Mouse (Mus musculus) adrenal gland, postnatal 4 days (tissue): ENCODE data around the gene Olfr1441. TPM values are rescaled to one million over a fixed set of nuclear protein-coding genes. Genes with fewer than 3 reads are reported as not detected.

ENCODE experiments used
- DNase-seq, 2 experiments: peaks; one replicate each; pipeline ENCODE4 v3.0.0; 2021 to 2022; ENCODE audit warnings: low spot score in 2 of 2, mixed read lengths in 2 of 2
- long read RNA-seq, 2 experiments: library from polyadenylated mRNA; stranded (forward); transcript quantifications; one replicate each; pipeline ENCODE4 v2.0.0; 2021
- total RNA-seq, 2 experiments: library from RNA; stranded (reverse); gene quantifications; 2 replicates each; pipeline ENCODE4 v1.2.3; 2021

Olfr1441 gene
- not detected for total RNA-seq
- long read RNA-seq, experiment 1 = 0 reads
- long read RNA-seq, experiment 2 = 0 reads

DNA sequence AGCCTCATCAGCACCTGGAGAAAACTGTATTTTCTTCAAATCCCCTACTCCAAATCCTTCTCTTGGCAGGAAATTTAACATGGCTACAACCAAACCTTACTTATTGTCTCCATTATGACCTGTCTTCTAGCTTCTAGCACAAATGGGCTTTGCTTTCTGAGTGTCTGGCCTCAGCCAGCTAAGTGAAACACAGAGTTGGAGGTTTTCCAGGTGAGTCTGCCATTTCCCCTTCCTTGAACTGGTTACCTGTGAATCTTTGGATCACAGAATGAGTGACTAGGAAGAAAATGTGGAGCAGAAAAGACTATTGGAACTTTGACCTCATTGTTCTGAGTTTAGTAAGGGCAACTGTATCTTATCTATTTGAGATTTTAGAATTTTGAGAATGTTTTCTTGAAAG lies at the start of gene Olfr1441:
Gene Olfr1441 (plus strand): TSS at position 73 of the 400 bp plus-strand sequence.
- no peak for DNase-seq

DNA sequence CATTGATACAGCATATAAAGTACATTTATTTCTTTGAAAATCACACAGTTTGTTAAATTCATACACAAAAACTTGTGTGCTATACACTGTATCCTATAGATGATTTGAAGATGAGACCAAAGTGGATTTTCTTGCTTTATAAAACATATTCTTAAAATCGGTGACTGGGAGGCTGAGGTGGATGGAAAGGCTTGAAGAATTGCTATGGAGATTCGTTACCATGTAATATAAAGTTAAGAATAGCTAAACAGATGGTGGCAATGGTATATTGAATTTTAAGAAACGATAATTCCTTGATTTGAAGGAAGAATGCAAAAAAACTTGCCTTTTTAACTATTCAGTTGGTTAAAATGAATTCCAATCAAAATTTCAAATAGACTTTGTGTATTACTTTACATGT lies 44.2 kb upstream of the Olfr1441 start:
- DNase-seq = no peak

GRCm38 (mm10) chr19:12374465-12375025 lies 42.7 kb upstream of the Olfr1441 start:
- no peak for DNase-seq

DNA sequence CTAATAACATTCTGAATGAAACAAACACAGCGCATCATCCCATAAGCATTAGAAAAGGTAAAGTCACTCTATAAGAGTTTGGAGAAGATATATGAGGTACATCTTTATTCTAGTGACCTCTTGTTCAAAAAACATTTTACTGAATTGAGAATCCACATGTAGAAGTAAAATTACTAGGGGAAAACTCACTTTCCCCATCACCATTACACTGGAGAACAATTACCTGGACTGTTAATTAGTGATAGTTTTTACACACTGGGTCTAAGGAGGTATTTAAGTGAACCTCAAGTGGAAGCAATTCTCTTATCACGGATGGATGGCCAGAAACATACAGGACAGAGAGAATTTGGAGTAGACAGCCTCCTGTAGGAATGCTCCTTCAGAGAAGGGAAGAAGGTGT lies 30.3 kb upstream of the Olfr1441 start, which contains the start of gene Olfr1440:
Gene Olfr1440 (plus strand): TSS at position 301 of the 400 bp plus-strand sequence.
- DNase-seq = no peak

DNA sequence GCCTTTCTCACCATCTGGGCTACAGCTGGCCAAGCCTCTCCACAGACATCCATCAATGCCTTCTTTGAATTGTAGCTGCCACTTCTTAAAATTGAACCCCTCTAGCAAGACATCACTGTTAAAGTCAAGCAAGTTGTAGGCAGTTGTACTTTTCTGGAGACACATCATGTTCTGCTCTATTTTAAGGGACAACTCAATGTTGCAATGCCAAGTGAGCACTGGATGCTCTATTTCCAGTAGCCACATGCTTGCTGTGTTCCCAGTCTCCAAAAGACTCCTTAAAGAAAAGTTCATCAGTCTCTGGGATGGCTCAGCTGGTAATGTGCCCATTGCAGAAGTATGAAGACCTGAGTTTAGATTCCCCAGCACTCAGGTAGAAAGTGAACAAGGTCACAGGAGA lies 3.5 kb upstream of the Olfr1441 start:
- no peak for DNase-seq

- DNase-seq = no peak
Measured at GRCm38 (mm10) chr19:12418312-12418711, 1.1 kb downstream of the Olfr1441 start.

GRCm38 (mm10) chr19:12420555-12420954 lies 3.3 kb downstream of the Olfr1441 start:
- no peak for DNase-seq

DNA sequence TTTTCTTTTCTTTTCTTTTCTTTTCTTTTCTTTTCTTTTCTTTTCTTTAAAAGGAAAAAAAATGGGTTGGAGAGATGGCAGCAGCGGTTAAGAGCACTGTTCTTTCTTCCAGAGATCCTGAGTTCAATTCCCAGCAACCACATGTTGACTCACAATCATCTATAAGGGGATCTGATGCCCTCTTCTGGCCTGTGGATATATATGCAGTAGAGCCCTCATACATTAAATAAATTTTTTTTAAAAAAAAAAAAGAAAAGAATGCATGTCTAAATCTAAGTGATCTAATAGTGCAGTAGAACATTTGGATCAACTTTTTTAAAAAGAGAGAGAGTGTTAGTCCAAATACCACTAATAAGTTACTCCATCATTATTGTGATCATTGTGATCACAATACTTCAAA lies 4.4 kb downstream of the Olfr1441 start:
- no peak for DNase-seq

DNA sequence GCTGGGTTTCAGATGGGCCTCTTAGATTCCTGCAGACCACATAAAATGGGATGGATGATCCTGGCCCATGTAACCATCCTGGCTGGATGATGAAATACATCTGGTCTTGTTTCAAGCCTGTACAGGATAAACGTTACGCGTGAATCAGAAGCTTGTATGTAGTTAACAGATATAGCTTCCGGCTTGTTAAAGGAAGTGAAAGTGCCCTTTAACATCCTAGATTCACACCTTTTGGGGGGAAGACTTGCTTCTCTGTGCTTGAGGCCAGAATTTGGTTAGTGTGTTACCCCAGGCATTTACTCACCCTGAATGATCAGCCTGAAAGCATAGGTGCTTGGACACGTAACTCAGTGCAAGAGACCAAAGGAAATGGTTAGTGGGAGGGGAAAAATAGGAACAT lies 9.9 kb downstream of the Olfr1441 start:
- DNase-seq = no peak

DNA sequence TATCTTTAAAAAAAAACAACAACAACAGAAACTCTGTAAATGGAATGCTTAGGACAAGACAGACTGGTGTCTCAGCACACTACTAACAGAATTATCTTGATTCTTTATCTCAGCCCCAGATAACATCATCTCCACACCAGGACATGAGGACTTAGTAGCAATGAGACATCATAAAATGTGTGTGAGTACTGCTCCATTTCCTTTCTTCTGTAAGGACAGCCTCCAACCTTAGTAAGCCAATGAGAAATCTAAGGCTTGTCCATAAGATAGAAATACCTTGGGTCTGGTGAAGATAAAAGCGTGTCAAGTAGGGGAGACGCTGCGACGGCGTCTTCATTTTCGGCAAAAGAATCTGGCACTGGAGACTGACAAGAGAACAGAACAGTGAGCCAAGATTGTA lies 10.4 kb downstream of the Olfr1441 start, which contains the start of gene Pfpl:
Gene Pfpl (plus strand): TSS at position 301 of the 400 bp plus-strand sequence.
- DNase-seq = no peak

- no peak for DNase-seq
Measured at GRCm38 (mm10) chr19:12433033-12433432, 15.8 kb downstream of the Olfr1441 start.

GRCm38 (mm10) chr19:12435011-12435416 lies 17.8 kb downstream of the Olfr1441 start:
- no peak for DNase-seq

GRCm38 (mm10) chr19:12435750-12436524 lies 18.7 kb downstream of the Olfr1441 start:
- DNase-seq = no peak

GRCm38 (mm10) chr19:12439581-12439980 lies 22.3 kb downstream of the Olfr1441 start:
- no peak for DNase-seq

DNA sequence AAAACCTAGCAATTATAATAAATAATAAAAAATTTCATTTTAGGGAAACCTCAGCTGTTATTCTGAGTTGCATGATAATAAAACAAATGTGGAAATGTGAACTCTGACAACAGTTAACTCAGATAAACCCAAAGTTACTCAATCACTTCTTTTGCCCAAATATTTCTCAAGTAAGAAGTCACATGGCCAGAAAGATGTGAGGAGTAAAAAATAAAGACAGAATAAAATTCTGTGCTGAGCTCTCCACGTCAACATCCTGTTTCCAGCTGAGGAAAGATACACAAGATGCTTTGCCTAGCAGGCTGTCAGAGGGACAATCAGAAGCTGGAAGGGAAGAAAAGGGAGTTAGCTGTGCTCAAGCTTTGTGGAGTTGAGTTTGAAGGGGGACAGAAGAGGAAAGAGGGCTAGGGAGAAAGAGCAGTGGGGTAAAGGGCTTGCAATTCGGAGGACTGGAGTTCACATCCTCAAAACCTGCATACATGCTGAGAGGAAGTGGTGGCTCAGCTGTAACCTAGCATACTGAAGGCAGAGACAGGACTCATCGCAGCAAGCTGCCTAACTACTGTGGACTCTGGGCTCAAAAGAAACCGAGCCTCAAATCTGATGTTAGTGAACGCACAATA lies 23.0 kb downstream of the Olfr1441 start:
- no peak for DNase-seq

DNA sequence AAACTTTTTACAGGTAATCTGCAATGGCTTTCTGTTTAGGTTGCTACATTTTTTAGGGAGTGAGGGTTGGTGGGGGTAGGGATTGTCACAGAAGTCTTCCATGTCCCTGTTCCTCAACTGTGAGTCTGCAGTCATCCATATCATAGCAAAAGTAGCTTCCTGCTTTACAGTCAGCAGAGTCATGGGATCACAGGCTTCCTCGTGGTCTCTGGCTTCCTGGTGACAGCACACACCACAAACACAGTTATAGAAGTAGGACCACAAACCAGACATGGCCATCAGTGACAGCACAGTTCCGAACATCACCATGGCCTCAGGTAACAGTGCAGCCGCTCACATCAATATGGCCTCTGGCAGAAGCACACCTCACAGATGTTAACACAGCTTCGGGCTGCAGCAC lies 25.3 kb downstream of the Olfr1441 start:
- no peak for DNase-seq

DNA sequence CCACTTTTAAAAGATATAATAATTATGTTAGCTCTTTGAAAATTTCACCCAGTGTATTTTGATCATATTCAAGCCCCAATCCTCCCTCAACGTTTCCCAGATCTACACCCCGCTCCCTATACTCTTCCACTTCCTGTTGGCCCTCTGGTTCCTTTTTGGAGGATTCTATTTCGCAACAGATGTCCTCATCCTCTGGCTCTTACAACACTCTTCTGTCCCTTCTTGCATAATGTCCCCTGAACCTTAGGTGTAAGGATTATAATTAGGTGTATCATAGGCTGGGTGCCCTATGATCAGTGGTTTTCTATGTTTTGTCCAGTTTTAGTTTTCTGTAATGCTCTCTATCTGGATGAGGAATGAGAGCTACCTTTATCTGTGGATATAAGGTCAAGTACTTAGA lies 27.8 kb downstream of the Olfr1441 start:
- no peak for DNase-seq

DNA sequence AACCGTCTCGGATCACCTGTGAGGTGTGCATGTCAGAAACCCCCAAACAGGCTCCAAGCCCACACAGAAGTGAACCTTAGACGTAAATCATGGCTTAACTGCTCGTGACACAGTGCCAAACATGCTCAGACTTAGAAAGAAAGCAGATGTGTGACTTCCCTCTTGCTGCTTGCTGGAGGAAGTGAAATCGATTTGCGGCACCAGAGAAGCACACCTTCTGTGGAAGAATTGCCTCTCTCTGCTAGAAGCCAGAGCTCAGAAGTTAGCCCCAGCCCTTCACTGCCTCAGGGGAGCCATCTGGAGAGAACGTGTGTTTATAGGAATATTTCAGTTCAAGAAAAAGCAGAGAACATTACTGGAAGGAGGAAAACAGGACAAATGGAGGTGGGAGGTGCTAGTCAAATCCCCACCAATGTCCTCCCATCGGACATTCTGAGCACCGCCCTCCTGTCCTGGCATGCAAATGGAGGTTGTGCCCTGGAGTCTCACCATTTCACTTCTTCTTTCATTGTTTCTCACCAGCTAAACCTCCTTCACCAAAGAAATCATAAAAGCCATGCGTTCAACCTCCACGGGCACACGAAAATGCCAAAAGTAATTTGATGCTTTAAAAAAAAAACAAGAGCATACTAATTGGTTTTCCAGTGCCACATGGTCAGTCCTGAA lies 40.3 kb downstream of the Olfr1441 start:
- DNase-seq = no peak

DNA sequence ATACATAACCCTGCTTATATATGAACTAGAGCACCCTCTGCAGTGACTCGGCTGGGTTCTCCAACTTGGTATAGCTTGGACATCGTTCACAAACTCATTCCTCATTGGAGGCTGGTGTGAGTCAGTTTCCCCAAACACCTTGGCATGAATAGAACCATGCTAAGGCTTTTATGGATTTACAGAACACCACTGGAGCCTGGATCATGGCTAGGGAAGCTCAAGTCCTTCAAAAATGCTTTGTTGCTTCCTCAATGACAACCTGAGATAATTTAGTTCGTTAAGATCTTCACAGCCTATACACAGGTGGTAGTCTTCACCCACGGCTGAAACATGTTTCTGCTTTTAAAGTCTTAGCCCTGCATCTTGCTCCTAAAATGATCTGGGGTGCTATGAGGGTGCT lies 42.3 kb downstream of the Olfr1441 start:
- DNase-seq = no peak

DNA sequence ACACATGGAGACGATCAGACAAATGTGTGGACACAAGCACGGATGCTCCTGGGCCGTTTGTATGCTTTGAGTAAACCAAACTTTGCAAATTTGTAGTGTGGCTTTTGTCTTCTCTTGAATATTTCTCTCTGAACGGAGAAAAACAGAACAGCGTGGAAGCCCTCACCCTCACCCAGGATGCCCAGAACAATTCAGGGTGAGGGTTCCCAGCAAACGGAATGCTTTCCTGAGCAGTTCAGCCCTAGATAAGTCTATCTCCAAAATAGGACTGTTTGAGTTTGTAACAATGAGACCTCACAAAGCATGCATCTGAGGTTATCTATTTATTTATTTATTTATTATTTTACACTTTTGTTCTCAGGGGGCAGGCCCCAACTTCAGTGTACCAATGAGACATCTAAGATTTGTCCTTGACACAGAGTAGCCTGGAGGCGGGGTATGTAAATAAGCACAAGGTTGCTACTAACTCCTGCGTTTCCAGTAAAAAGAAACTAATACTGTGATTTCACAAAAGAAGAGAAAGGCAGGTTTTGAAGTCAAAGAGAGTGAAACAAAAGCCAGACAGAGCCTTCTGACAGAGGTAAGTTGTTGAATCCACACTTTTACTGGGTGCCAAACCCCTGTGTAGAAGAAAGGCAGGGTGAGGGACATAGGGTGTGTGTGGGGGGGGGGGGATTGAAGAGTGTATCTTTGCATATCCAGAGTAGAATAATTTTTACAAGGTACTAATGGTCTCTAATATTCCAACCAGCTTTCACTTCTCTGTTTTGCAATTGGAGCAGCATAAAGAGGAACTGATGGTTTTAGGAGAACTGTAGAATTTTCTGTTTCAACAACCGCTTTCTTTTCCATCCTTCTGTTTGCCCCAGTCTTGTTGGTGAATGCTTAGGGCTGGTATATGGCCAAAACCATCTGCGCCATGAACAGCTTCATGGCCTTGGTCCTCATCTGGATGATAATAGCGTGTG lies 43.3 kb downstream of the Olfr1441 start, which contains the start of gene Mpeg1:
Gene Mpeg1 (plus strand): TSS at position 498 of the 968 bp plus-strand sequence.
- no peak for DNase-seq
